Mouse (Mus musculus): ENCODE results near the gene Ripor3. TPM values are rescaled to one million over a fixed set of nuclear protein-coding genes. Genes with fewer than 3 reads are reported as not detected.

The Ripor3 gene
- polyA plus RNA-seq, 1 experiment from 2014 or later: 2.5 TPM

DNA sequence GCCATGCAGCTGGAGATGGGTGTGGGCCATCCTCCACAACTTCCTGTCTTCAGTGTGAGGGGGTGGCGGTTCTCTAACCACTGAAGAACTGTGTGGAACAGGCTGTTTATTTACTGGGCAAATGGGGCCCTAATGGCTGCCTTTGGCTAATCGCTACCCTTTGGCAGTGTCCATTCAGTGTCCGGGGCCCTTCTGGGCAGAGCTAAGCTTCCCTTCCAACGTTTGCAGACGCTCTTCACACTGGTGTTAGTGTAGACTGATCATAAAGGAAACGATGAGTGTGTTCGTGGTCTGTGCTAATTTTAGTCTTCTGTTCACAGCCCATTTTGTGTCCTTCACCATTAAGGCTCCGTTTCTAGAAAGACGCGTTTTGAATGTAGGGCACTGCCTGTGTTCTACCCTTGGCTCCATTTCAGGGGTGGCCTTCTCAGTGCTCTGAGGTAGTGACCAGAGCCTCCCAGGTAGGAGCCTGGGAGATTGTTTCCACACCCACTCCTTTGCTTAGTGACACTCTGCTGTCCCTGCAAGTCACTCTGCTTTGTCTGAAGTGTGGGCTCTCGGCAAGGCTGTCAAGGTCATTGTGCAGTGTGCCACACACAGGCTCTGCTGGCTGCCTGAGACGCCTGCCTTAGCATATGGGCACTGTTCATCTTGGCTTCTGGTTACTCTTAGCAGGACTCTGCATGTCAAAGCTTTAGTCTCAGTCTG is 67.3 kb downstream of the Ripor3 start:
- Histone ChIP-seq H3K4me1 (peaks cover 92% of the 10 kb centered on the region), H3K9me3 (no peaks in the 10 kb centered on the region), H3K4me3 (peak overlapping the region; percentile 7; the same call in 1 of the 2 replicates), H3K36me3 (no peaks in the 10 kb centered on the region), H3K27me3 (ENCODE audit: insufficient read depth, poor library complexity, severe bottlenecking) (no peaks in the 10 kb centered on the region), H3K27ac (peak overlapping the region; percentile 59)
- no peak for DNase-seq (ENCODE audit: low spot score)
- 65% methylated on average over 12 of the region's 12 CpGs for WGBS

DNA sequence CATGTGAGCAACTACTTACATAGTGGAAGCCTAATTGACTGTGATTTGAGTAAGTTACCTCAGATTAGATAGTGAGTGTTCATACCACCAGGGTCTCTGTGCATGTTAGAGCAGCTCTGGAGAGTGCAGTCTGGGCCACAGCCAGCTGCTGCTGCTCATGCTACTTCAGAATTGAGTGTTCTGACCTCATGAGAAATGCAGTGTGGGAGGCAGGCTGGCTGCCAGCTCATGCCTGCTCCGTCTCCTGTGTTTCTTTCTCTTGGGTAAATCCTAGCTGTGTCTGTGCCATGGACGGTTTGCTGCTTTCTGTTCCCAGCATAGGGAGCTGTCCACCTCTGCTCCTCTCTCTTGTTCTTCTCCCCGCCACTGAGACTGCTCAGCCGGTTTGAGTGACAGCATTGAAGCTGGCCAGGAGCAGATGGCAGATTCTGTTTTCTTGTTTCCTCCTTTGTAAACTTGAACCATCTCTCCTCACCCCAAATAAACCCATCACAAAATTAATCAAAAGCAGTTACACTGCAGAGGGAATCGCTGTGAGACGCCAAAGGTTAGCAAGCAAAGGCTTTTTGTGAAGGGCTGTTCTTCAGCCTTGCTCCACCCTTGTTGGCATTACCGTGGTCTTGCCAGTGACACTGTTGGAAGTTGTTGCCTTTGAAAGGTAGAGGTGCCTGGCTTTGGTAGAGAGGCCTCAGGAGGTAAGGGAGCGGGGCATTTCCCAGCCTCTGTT is 68.1 kb downstream of the Ripor3 start:
- Histone ChIP-seq H3K4me3 (peak overlapping the region; percentile 16; the same call in 1 of the 2 replicates), H3K9me3 (no peaks in the 10 kb centered on the region), H3K4me1 (peaks cover 86% of the 10 kb centered on the region), H3K36me3 (no peaks in the 10 kb centered on the region), H3K27me3 (ENCODE audit: insufficient read depth, poor library complexity, severe bottlenecking) (no peaks in the 10 kb centered on the region), H3K27ac (peak overlapping the region; percentile 59)
- 45% methylated on average over 8 of the region's 8 CpGs for WGBS
- no peak for DNase-seq (ENCODE audit: low spot score)

- no peaks in the 10 kb centered on the region for H3K27me3 ChIP-seq (ENCODE audit: insufficient read depth, poor library complexity, severe bottlenecking)
- H3K9me3 ChIP-seq: no peaks in the 10 kb centered on the region
- 50% methylated on average over 6 of the region's 6 CpGs for WGBS
- H3K36me3 ChIP-seq: no peaks in the 10 kb centered on the region
- H3K4me3 ChIP-seq: peak overlapping the region; percentile 16; the same call in 1 of the 2 replicates
- DNase-seq (ENCODE audit: low spot score): no peak
- peaks cover 87% of the 10 kb centered on the region for H3K4me1 ChIP-seq
- peak overlapping the region; percentile 42; the same call in 1 of the 2 replicates for H3K27ac ChIP-seq
Measured at GRCm38 (mm10) chr2:167941745-167942176, 68.7 kb downstream of the Ripor3 start.

- peaks cover 88% of the 10 kb centered on the region for H3K4me1 ChIP-seq
- H3K36me3 ChIP-seq: no peaks in the 10 kb centered on the region
- no peaks in the 10 kb centered on the region for H3K9me3 ChIP-seq
- WGBS: 64% methylated on average over 4 of the region's 4 CpGs
- no peak overlapping the region for H3K4me3 ChIP-seq
- H3K27me3 ChIP-seq (ENCODE audit: insufficient read depth, poor library complexity, severe bottlenecking): no peaks in the 10 kb centered on the region
- DNase-seq (ENCODE audit: low spot score): no peak
- H3K27ac ChIP-seq: peak overlapping the region; percentile 42; the same call in 1 of the 2 replicates
Measured at GRCm38 (mm10) chr2:167941320-167941719, 69.1 kb downstream of the Ripor3 start.

- H3K27ac ChIP-seq: 0 out of 2 replicates have a peak overlapping the region, but pooled peaks have one; percentile 42
- H3K27me3 ChIP-seq (ENCODE audit: insufficient read depth, poor library complexity, severe bottlenecking): no peaks in the 10 kb centered on the region
- H3K36me3 ChIP-seq: no peaks in the 10 kb centered on the region
- H3K9me3 ChIP-seq: no peaks in the 10 kb centered on the region
- 84% methylated on average over 11 of the region's 11 CpGs for WGBS
- peaks cover 88% of the 10 kb centered on the region for H3K4me1 ChIP-seq
- H3K4me3 ChIP-seq: no peak overlapping the region
- DNase-seq (ENCODE audit: low spot score): no peak
Measured at GRCm38 (mm10) chr2:167940636-167941035, 69.8 kb downstream of the Ripor3 start.

DNA sequence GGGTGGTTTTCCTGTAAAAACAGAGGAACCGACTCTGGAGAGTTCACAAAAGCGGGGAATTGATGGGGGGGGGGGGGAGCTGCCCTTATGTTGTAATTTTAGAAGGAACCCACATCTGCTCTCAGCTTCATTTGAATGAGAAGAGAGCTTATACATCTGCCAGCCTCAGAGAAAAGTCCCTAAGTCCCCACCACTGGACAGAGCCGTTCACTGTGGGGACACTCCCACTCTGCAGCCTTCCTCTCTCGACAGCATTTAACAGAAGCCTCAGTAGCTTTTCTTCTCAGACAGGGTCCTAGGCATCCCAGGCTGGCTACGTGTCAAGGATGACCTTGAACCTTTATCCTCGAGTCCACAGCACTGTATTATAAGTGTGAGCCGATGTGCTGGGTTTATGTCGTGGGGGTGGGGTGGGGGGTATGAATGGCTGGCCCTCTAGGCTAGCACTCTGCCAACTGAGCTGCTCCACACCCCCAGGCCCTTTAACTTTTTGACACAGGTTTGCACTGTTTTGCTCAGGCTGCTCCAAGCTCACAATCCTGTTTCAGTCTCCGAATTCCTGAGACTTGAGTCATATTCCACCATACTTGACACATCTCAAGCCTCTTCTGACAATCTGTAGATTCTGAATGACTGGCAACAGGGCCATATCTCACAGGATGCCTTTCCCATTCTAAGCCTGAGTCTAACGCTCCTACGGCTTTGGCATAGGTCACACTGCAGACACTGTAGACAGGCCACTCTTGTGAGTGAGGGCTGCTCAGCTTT is 70.6 kb downstream of the Ripor3 start:
- Histone ChIP-seq H3K27ac (peak overlapping the region; percentile 56; the same call in 1 of the 2 replicates), H3K9me3 (no peaks in the 10 kb centered on the region), H3K4me3 (no peak overlapping the region), H3K4me1 (peaks cover 89% of the 10 kb centered on the region), H3K27me3 (ENCODE audit: insufficient read depth, poor library complexity, severe bottlenecking) (no peaks in the 10 kb centered on the region), H3K36me3 (no peaks in the 10 kb centered on the region)
- 41% methylated on average over 11 of the region's 11 CpGs for WGBS
- no peak for DNase-seq (ENCODE audit: low spot score)

DNA sequence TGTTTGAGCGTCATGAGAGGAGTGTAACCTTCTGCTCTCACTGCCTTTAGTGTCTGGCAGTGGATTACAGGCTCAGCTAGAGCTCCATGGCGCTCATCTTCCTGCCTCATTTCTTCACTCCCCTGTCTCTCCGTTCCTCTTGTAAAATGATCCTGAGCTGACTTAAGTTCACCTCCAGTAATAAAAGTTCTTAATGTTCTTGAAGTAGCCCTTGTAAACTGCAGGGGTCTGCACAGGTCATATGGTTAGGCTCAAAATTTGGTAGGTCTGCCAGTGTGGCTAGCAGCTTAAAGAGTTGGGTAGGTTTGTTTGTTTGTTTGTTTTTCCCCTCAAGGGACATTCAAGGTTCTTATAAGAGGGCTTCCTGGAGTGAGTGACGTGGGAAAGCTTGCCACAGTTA is 71.2 kb downstream of the Ripor3 start:
- Histone ChIP-seq H3K4me1 (peaks cover 87% of the 10 kb centered on the region), H3K27me3 (ENCODE audit: insufficient read depth, poor library complexity, severe bottlenecking) (no peaks in the 10 kb centered on the region), H3K36me3 (no peaks in the 10 kb centered on the region), H3K27ac (peak overlapping the region; percentile 56; the same call in 1 of the 2 replicates), H3K4me3 (no peak overlapping the region), H3K9me3 (no peaks in the 10 kb centered on the region)
- WGBS: 56% methylated on average over 4 of the region's 4 CpGs
- DNase-seq (ENCODE audit: low spot score): no peak

DNA sequence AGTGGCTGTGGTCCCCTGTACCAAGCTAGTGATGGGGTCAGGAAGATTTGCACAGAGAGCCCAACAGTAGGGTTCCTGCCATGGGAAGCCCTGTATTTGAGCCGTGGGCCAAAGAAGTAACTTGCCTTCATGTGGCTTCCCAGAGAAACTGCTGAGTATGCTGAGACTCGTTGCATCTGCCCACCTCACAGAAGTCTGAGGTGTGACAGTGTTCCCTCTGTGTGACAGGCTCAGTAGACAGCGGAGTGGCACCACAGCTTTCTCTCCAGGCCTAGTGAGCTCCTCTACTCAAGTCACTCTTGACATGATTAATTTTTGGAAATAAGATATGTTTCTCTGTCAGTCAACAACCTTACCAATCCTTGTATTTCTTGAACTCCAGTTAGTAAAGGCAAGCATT is 71.6 kb downstream of the Ripor3 start:
- no peaks in the 10 kb centered on the region for H3K27me3 ChIP-seq (ENCODE audit: insufficient read depth, poor library complexity, severe bottlenecking)
- 76% methylated on average over 3 of the region's 3 CpGs for WGBS
- H3K27ac ChIP-seq: peak overlapping the region; percentile 56; the same call in 1 of the 2 replicates
- peaks cover 88% of the 10 kb centered on the region for H3K4me1 ChIP-seq
- H3K36me3 ChIP-seq: no peaks in the 10 kb centered on the region
- no peaks in the 10 kb centered on the region for H3K9me3 ChIP-seq
- no peak overlapping the region for H3K4me3 ChIP-seq
- no peak for DNase-seq (ENCODE audit: low spot score)

GRCm38 (mm10) chr2:167935956-167936355 is 74.5 kb downstream of the Ripor3 start:
- Histone ChIP-seq H3K36me3 (no peaks in the 10 kb centered on the region), H3K27ac (no peak overlapping the region), H3K4me3 (no peak overlapping the region), H3K27me3 (ENCODE audit: insufficient read depth, poor library complexity, severe bottlenecking) (no peaks in the 10 kb centered on the region), H3K9me3 (no peaks in the 10 kb centered on the region), H3K4me1 (peaks cover 78% of the 10 kb centered on the region)
- WGBS: 72% methylated on average over 3 of the region's 3 CpGs
- no peak for DNase-seq (ENCODE audit: low spot score)

- peak overlapping the region; percentile 96; the same call in 1 of the 2 replicates for H3K27ac ChIP-seq
- no peaks in the 10 kb centered on the region for H3K9me3 ChIP-seq
- DNase-seq (ENCODE audit: low spot score): no peak
- H3K27me3 ChIP-seq (ENCODE audit: insufficient read depth, poor library complexity, severe bottlenecking): no peaks in the 10 kb centered on the region
- peaks cover 52% of the 10 kb centered on the region for H3K4me1 ChIP-seq
- H3K36me3 ChIP-seq: no peaks in the 10 kb centered on the region
- peak overlapping the region; percentile 97 for H3K4me3 ChIP-seq
- 46% methylated on average over 7 of the region's 7 CpGs for WGBS
Measured at GRCm38 (mm10) chr2:167933397-167933796, 77.0 kb downstream of the Ripor3 start.

DNA sequence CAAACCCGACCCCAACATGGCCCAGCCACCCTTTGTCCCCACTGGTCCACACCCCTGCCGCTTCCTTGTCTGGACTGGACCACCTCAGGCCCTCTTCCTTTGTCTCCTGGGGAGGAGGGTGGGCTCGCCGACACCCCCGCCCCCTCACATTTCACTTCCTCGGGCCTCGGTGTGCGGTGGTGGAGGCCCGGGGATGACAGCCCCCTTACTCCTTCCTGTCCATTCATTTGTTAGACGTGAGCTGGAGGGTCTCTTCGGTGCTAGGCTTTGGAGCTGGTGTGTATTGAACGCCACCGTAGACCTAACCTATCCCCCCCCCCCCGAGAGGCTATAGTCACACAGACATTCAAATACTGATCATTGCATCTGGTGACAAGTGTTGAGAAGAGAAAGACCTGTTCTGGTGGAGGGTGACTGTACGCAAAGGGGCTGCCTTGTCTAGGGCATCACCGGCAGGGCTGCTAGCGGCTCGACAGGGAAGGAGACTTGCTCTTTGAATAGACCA is 77.6 kb downstream of the Ripor3 start:
- Histone ChIP-seq H3K4me1 (peaks cover 52% of the 10 kb centered on the region), H3K27me3 (ENCODE audit: insufficient read depth, poor library complexity, severe bottlenecking) (no peaks in the 10 kb centered on the region), H3K27ac (peak overlapping the region; percentile 96), H3K36me3 (no peaks in the 10 kb centered on the region), H3K4me3 (peak overlapping the region; percentile 97), H3K9me3 (no peaks in the 10 kb centered on the region)
- 1% methylated on average over 18 of the region's 18 CpGs for WGBS
- DNase-seq (ENCODE audit: low spot score): no peak

DNA sequence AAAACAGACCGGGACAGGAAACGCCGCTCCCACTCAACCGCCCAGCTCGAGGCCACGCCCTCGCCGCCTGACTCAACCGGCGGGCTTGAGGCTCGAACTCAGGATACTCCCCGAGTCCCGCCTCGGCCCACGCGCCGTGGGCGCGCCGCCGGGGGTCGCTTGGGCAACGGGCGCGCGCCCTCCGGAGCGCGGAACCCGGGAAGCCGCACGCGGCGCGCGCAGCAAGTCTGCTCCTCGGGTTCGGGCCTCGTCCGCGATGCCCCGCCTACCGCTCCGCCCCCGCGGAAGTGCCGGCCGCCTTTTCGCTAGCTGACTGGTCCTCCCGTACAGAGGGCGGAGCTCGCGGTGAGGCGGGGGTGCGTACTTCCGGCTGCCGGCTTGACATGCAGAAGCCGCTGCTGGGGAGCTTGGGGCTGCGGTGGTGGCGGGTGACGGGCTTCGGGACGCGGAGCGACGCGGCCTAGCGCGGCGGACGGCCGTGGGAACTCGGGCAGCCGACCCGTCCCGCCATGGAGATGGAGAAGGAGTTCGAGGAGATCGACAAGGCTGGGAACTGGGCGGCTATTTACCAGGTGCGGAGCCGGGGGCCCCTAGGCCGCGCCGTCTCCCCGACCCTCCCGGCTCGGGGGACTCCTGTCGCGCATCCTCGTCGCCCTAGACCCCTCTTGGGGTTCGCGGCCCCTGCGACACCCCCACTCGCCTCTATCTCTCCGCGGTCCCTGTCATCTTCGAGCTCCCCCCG is 78.3 kb downstream of the Ripor3 start, which contains the start of gene Ptpn1:
Gene Ptpn1 (plus strand): TSS at position 73 of the 742 bp plus-strand sequence.
- H3K4me1 ChIP-seq: peaks cover 48% of the 10 kb centered on the region
- under 1% methylated on average over 99 of the region's 99 CpGs for WGBS
- no peaks in the 10 kb centered on the region for H3K27me3 ChIP-seq (ENCODE audit: insufficient read depth, poor library complexity, severe bottlenecking)
- no peaks in the 10 kb centered on the region for H3K9me3 ChIP-seq
- H3K36me3 ChIP-seq: no peaks in the 10 kb centered on the region
- peak within 1 kb of the TSS; percentile 97 for H3K4me3 ChIP-seq
- peak within 1 kb of the TSS; percentile 96 for H3K27ac ChIP-seq
- DNase-seq (ENCODE audit: low spot score): peak; percentile 99
